ENCODE assay signal across 9 mouse cellular contexts in the genomic region with DNA sequence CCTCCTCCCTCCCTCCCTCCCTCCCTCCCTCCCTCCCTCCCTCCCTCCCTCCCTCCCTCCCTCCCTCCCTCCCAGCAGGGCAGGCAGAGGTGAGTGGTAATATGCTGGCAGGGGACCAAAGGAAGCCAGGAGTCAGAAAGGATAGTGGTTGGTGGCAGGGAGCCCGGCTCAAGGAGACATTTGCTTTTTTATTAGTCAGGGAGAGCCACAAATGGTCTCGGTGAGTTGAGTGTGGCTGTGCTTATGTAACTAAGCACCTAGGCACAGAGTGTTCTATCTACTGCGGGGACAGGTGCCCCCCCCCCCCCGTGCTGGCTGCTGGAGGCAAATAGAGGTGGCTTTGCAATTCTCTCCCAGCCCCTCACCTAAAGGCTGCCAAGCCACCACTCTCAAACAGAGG.
A peak's percentile ranks its signal among the peaks of the same experiment; 100 is the strongest.
DNase-seq lines count a peak whose midpoint lies in the region; ATAC-seq and TF ChIP-seq lines count a peak whose summit lies in the region.
"Had no signal": no experiment of that assay in that cellular context is flagged by ENCODE, and none has a peak within 500 bp of the region (broad histone marks: within the 10 kb centered on the region; RNA-seq: fewer than 3 reads in every experiment).

No protein-coding gene starts in this region.

- H3K27me3 ChIP-seq in Patski, result no peaks in the 10 kb centered on the region

- no peak for ATAC-seq in Patski

- peak; percentile 97 for DNase-seq in heart, adult 11 months
- DNase-seq in heart, postnatal 36 days, result no peak
- peak; percentile 51 for DNase-seq in Patski (ENCODE audit: low read depth, low spot score)
- peak; percentile 42 to 45 for DNase-seq in cerebellum, postnatal 36 days
- peak; percentile 59 for DNase-seq in kidney, postnatal 10 days
- DNase-seq in frontal cortex, postnatal 36 days (ENCODE audit: low spot score in 2 of 2), result no peak
- no peak for DNase-seq in urinary bladder, postnatal 4 days (ENCODE audit: low spot score in 2 of 2)
- no peak for DNase-seq in right cerebral cortex, adult 18-20 months
- DNase-seq: right cerebral cortex, postnatal 4 days had no signal

- no peak for TF ChIP-seq CTCF in Patski (IDR thresholded peaks at IDR 0.05)

- intact Hi-C loops in heart, postnatal 36 days (cut with DNase I), result no loop called here

- in situ Hi-C loops in Patski (cut with MboI; ENCODE audit: low pct_unique_long_range_greater_than_20kb), result no loop called here

- CTCF ChIA-PET in Patski (lab: Charles Lee), result no interaction called here

- POLR2A ChIA-PET in Patski (lab: Charles Lee), result no interaction called here

Comparison
In these comparisons a context has a peak if more than half of its experiments do, and no peak if none do; other contexts are left out.
1. DNase-seq: peak in heart, adult 11 months (single experiment), Patski (single experiment), cerebellum, postnatal 36 days (2 of 2) and kidney, postnatal 10 days (single experiment); none in heart, postnatal 36 days (0 of 2), frontal cortex, postnatal 36 days (0 of 2), urinary bladder, postnatal 4 days (0 of 2) and right cerebral cortex, adult 18-20 months (single experiment).